Mouse (Mus musculus): ENCODE results near the gene Kiss1r. TPM values are rescaled to one million over a fixed set of nuclear protein-coding genes. Genes with fewer than 3 reads are reported as not detected.
"Not testable (repeated sequence)": the region's sequence is repeated elsewhere in the genome, so short reads cannot be mapped to it uniquely, and the experiment has no call there.

Gene Kiss1r
- total RNA-seq (2021): 1 to 10 TPM; 7.5 TPM
- long read RNA-seq, partial matches to known transcripts: 0 of 5 reads
- long read RNA-seq, other reads (novel, unspliced or antisense): 5 of 5 reads

GRCm38 (mm10) chr10:79916808-79917531 is at the start of gene Kiss1r:
Gene Kiss1r (plus strand): TSS chr10:79916971.
- peak; percentile 85 to 88 for DNase-seq (ENCODE audit: low spot score in 2 of 2)

- no peak for DNase-seq (ENCODE audit: low spot score in 2 of 2)
Observed at GRCm38 (mm10) chr10:79871845-79872244, 44.9 kb upstream of the Kiss1r start.

- DNase-seq (ENCODE audit: low spot score in 2 of 2): no peak
Observed at GRCm38 (mm10) chr10:79872862-79873261, 43.9 kb upstream of the Kiss1r start.

- no peak for DNase-seq (ENCODE audit: low spot score in 2 of 2)
Observed at GRCm38 (mm10) chr10:79873313-79873712, 43.5 kb upstream of the Kiss1r start.

- no peak for DNase-seq (ENCODE audit: low spot score in 2 of 2)
Observed at GRCm38 (mm10) chr10:79873715-79874289, 43.0 kb upstream of the Kiss1r start.

- DNase-seq (ENCODE audit: low spot score in 2 of 2): peak; percentile 47 to 58
Observed at GRCm38 (mm10) chr10:79874290-79874862, 42.4 kb upstream of the Kiss1r start, which contains the start of the genes Prtn3 and Plppr3. Gene Prtn3 (plus strand): TSS chr10:79874476. Gene Plppr3 (minus strand): TSS chr10:79874634.

- DNase-seq (ENCODE audit: low spot score in 2 of 2): no peak
Observed at GRCm38 (mm10) chr10:79877174-79877573, 39.6 kb upstream of the Kiss1r start.

GRCm38 (mm10) chr10:79877757-79878156 is 39.0 kb upstream of the Kiss1r start:
- DNase-seq (ENCODE audit: low spot score in 2 of 2): no peak

- no peak for DNase-seq (ENCODE audit: low spot score in 2 of 2)
Observed at GRCm38 (mm10) chr10:79879527-79879926, 37.2 kb upstream of the Kiss1r start.

- DNase-seq (ENCODE audit: low spot score in 2 of 2): no peak
Observed at GRCm38 (mm10) chr10:79880721-79881120, 36.0 kb upstream of the Kiss1r start.

GRCm38 (mm10) chr10:79881981-79882380 is 34.8 kb upstream of the Kiss1r start:
- no peak for DNase-seq (ENCODE audit: low spot score in 2 of 2)

- DNase-seq (ENCODE audit: low spot score in 2 of 2): peak; percentile 82
Observed at GRCm38 (mm10) chr10:79883297-79884084, 33.3 kb upstream of the Kiss1r start.

GRCm38 (mm10) chr10:79884446-79884845 is 32.3 kb upstream of the Kiss1r start:
- no peak for DNase-seq (ENCODE audit: low spot score in 2 of 2)

GRCm38 (mm10) chr10:79884938-79885337 is 31.8 kb upstream of the Kiss1r start:
- DNase-seq (ENCODE audit: low spot score in 2 of 2): not testable (repeated sequence)

- DNase-seq (ENCODE audit: low spot score in 2 of 2): no peak
Observed at GRCm38 (mm10) chr10:79886054-79886453, 30.7 kb upstream of the Kiss1r start, which contains the start of gene Elane. Gene Elane (plus strand): TSS chr10:79886247.

- no peak for DNase-seq (ENCODE audit: low spot score in 2 of 2)
Observed at GRCm38 (mm10) chr10:79886611-79887010, 30.2 kb upstream of the Kiss1r start.

- no peak for DNase-seq (ENCODE audit: low spot score in 2 of 2)
Observed at GRCm38 (mm10) chr10:79889386-79889785, 27.4 kb upstream of the Kiss1r start.

- no peak for DNase-seq (ENCODE audit: low spot score in 2 of 2)
Observed at GRCm38 (mm10) chr10:79890670-79891069, 26.1 kb upstream of the Kiss1r start, which contains the start of gene Cfd. Gene Cfd (plus strand): TSS chr10:79890853.

- DNase-seq (ENCODE audit: low spot score in 2 of 2): peak; percentile 78 to 82
Observed at GRCm38 (mm10) chr10:79892451-79893118, 24.2 kb upstream of the Kiss1r start.

GRCm38 (mm10) chr10:79896306-79896705 is 20.5 kb upstream of the Kiss1r start:
- DNase-seq (ENCODE audit: low spot score in 2 of 2): no peak

GRCm38 (mm10) chr10:79896814-79897213 is 20.0 kb upstream of the Kiss1r start:
- no peak for DNase-seq (ENCODE audit: low spot score in 2 of 2)

Data from layer of hippocampus, postnatal 10 days (tissue).